Mouse (Mus musculus) bone marrow, adult 2 months (tissue): ENCODE data around the gene Tas2r104.

Experiments
- CTCF ChIP-seq: fragments of 200-500 bp; IDR thresholded peaks from 2 replicates; pipeline ENCODE4 v1.5.1; 2011; ENCODE audit warnings: low read length, control low read depth; ENCODE audit not compliant: control insufficient read depth, insufficient read depth
- POLR2A ChIP-seq: fragments of 200-500 bp; IDR thresholded peaks from 2 replicates; pipeline ENCODE4 v1.6.1; 2011; ENCODE audit warnings: low read depth, mild to moderate bottlenecking, control low read depth, low read length, borderline replicate concordance; ENCODE audit not compliant: control insufficient read depth

DNA sequence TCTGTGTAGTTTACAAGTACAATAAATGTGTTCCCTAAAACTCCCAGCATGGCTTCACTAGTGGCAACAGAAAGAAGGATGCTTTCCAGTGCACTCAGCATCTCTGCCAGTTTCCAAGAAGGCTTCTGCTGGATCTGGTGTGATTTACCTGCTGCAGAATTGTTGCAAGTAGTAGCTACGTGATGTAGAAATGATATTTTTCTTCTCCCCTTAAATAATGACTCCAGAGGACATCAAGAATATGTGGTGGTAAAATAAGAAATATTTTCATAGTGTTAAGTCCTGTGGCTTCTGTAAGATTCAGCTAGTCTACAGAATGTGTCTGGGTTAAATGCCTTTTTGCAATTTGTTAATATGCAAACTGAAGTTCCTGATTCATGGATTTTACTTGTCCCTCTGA lies at the start of gene Tas2r104:
- TF ChIP-seq CTCF (no peak), POLR2A (no peak)
